Mouse (Mus musculus): ENCODE data around the gene Pdcl.

The Pdcl gene

DNA sequence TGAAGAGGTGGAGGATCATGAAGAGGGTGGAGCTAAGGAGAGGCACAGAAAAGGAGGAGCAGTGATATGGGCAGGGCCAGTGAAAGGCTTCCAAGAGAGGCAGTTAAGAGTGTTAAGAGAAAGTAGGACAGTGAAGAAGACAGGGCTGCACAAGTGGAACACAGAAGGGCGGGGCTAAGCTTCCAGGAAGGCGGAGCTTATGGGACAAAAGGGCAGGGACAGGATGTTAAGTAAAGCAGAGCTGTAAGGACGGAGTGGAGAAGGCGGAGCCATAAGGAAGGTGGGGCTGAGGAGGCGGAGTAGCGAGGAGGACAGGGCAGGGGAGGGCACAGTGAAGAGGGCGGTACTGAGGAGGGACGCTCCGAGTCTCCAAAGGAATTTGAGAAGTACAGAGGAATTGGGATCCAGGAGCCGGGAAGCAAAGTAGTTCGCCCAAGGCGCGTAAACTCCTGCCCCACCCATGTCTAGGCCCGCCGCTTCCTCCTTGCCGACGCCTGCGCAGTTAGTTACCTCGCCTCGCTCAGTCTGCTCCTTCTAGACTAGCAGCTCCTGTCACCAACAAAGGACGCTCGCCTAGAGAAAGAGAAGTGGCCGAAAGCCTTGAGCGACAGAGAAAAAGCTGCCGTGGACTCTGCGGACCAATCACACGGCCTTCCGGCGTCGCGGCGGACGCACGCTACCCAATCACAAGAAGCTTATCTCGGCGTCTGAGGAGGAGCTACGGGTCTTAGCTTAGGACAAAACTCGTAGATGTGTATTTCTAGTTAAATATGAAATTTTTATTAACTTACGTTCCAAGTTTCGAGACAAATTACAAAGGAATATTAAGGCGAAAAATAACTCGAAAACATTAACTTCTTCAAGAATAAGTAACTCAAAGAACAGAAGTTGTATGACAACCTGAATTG, at the start of gene Pdcl:
TSS of gene Pdcl (minus strand) at position 700 of the 908 bp plus-strand sequence.
- in situ Hi-C loops (cut with MboI; ENCODE audit: low pct_unique_long_range_greater_than_20kb in 1 of 2, low sequenced_read_pairs in 2 of 2, unreplicated experiment in 1 of 2): no loop called here

DNA sequence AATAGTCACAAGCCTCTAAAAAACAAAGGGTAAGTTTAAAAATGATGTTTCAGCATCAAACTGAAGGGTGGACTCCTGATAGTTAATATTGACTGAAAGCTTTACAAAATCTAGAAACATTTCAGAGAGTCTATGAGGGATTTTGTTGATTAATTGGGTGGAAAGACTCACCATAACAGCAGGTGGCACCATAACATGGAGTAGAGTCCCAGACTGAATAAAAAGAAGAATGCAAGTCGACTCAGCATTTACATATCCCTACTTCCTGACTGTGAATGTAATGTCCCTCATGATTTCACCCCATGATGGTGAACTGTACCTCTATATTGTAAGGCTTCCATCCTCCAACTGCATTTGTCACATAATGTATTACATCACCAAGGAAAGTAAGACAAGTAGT, 36.4 kb upstream of the Pdcl start:
- in situ Hi-C loops (cut with MboI; ENCODE audit: low pct_unique_long_range_greater_than_20kb in 1 of 2, low sequenced_read_pairs in 2 of 2, unreplicated experiment in 1 of 2): no loop called here

DNA sequence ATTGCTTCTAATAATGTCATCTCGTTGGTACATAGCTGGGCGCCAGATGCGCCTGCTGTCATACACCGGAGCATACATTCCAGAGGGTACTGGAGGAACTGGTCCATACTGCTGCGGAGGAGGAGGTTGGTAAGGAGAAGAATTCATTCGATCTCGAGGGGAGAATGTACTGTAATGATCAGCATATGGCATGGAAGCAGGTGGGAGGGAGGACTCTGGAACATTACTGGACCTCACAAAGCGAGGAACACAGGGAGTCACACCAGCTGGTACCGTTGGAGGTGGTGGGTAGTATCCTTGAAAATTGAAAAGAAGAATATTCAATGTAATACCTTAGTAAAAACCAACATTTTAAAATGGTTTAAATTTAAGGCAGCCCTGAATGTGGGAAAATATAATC, 23.8 kb upstream of the Pdcl start:
- in situ Hi-C loops (cut with MboI; ENCODE audit: low pct_unique_long_range_greater_than_20kb in 1 of 2, low sequenced_read_pairs in 2 of 2, unreplicated experiment in 1 of 2): no loop called here

DNA sequence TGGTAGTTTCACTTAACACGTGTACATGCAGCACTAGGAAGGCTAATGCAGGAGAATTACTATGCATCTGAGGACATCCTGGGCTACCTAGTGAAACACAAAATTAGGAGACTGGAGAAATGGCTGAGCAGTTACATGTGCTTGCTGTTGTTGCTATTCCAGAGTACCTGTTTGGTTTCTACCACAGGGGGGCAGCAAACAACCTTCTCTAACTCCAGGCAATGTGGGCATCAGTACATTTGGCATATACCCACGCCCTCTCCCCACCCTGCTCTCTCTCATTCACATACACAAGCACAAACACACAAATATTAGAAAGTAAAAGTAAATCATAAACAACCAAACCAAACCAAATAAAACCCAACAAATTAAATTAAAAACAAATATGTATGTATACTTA, 21.1 kb upstream of the Pdcl start:
- in situ Hi-C loops (cut with MboI; ENCODE audit: low pct_unique_long_range_greater_than_20kb in 1 of 2, low sequenced_read_pairs in 2 of 2, unreplicated experiment in 1 of 2): no loop called here

DNA sequence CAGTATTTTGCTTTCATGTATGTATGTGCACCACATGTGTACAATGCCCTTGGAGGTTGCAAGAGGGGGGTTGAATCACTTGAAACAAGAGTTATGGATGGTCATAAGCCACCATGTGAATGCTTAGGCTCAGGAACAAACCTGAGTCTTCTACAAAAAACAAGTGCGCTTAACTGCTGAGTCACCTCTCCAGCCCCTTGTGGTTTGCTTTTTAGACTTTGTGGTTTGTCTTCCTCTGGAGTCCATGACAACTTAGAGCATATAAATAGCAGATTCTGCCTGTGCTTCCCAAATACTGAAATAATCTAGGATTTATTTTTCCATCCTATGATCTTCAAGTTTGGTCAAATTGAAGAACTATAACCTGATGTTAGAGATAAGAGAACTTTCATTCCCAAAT, 16.9 kb upstream of the Pdcl start:
- in situ Hi-C loops (cut with MboI; ENCODE audit: low pct_unique_long_range_greater_than_20kb in 1 of 2, low sequenced_read_pairs in 2 of 2, unreplicated experiment in 1 of 2): no loop called here

DNA sequence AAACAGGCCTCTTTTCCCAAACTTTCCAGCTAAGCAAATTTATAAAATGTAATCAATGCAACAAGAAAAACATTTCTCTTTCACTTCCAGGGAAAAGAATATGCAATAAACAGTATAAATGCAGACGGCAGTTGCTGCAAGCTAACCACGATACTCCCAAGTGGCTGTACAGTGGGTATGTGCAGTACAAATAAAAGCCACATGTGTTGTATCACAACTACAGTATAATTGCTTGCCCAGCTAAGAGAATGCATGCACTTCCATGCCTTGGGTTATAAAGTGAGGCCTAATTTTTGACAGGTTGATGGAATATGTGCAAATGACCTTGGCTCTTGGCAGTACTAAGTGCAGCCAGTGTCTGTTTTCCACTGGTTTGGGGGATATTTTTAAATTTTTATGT, 11.5 kb upstream of the Pdcl start:
- in situ Hi-C loops (cut with MboI; ENCODE audit: low pct_unique_long_range_greater_than_20kb in 1 of 2, low sequenced_read_pairs in 2 of 2, unreplicated experiment in 1 of 2): no loop called here

DNA sequence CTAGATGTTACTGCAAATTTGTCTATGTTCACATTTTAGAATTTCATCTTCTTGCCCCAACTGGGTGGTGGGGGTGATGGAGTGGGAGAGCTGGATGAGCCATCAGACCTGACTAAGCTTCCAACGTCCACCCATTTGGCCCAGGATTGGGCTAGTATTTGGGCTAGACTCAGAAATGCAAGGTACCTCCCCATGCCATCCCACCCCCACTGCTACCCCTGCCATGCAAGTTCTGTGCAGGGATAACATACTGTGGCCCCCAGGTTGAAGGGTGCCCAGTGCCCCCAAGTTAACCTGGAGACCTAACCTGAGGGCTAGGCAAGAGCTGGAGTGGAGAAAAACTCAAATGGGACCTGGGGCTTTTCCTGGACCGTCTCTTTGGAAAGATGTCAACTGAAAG, 776 bp upstream of the Pdcl start:
- in situ Hi-C loops (cut with MboI; ENCODE audit: low pct_unique_long_range_greater_than_20kb in 1 of 2, low sequenced_read_pairs in 2 of 2, unreplicated experiment in 1 of 2): no loop called here

DNA sequence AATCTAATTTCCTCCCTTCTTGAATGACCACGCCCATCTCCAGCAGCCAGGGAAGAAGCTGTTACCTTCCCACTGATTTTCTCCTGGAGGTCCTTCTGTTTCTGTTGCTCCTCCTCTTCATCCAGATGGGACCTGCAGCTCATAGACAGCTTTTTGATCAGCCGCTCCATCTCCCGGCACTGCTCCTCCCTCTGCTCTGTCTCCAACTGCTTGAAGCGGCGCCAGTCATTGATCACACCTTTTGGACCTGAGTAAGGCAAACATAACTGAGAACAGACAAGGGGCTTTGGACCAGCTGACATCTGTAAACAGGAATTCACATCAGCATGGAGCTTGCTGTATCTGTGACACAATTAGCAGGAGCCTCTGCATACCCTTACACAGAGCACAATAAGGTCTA, 3.6 kb downstream of the Pdcl start:
- in situ Hi-C loops (cut with MboI; ENCODE audit: low pct_unique_long_range_greater_than_20kb in 1 of 2, low sequenced_read_pairs in 2 of 2, unreplicated experiment in 1 of 2): no loop called here

DNA sequence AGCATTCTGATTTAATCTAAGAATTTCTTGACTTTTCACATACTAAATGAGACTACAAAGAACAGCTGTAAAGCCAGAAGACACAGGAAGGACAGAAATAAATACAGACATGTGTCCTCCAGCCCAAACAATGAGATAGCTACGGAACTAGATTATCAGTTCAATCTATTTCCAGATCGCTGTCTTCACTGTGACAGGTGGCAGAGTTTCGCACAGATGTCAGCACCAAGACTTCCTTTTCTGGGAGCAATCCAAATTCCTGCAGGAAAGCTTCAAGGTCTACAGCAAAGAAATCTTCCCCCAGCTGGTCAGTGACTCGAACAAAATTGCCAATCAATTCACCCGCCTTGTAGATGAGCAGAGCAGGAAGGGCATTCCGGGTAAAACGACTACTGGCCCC, 7.5 kb downstream of the Pdcl start:
- in situ Hi-C loops (cut with MboI; ENCODE audit: low pct_unique_long_range_greater_than_20kb in 1 of 2, low sequenced_read_pairs in 2 of 2, unreplicated experiment in 1 of 2): no loop called here

DNA sequence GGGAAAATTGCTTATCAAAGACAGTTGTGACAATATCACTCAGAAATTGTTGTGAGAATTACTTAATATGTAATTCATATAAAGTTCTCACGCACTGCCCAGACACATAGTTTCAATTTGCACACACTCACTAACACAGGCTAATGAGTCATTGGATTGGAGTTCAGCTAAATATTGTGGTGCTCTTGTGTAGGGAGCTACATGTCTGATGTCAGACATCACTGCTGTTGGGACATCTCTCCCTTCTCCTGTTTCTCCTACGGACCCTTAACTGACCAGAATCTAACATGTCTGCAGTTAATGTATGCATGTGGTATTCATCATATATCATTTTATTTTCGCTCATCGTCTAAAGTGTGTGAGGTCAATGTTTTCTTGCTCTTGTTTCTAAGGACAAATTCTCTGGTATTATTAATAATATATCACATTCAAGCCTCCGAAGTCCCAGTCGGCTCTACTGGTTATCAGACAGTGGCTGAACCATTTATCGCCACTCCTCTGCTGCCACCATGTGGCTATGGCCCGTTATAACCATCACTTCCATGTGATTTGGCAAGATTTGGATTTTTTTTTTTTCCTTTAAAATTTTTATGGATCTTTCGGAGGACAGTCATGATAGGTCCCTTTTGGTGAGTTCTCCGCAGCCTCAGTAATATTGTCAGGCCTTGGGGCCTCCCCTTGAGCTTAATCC, 20.5 kb downstream of the Pdcl start:
- in situ Hi-C loops (cut with MboI; ENCODE audit: low pct_unique_long_range_greater_than_20kb in 1 of 2, low sequenced_read_pairs in 2 of 2, unreplicated experiment in 1 of 2): no loop called here

DNA sequence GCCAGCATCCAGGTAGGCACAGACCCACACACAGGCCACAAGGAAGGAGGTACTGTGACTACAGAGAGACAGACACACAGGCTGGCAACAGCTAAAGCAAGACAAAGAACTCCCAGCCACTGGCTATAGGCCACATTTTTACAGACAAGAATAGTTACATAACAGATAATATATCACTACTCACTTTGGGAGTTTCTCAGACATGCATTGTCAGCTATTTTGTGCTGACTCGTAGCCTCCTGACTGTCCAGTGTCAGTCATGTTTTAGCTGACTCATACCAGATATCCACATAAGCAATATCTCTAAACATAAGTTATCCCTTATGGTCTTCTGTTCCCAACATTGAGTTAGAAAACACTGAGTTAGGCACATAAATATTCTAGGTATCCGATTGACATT, 25.8 kb downstream of the Pdcl start:
- in situ Hi-C loops (cut with MboI; ENCODE audit: low pct_unique_long_range_greater_than_20kb in 1 of 2, low sequenced_read_pairs in 2 of 2, unreplicated experiment in 1 of 2): no loop called here

DNA sequence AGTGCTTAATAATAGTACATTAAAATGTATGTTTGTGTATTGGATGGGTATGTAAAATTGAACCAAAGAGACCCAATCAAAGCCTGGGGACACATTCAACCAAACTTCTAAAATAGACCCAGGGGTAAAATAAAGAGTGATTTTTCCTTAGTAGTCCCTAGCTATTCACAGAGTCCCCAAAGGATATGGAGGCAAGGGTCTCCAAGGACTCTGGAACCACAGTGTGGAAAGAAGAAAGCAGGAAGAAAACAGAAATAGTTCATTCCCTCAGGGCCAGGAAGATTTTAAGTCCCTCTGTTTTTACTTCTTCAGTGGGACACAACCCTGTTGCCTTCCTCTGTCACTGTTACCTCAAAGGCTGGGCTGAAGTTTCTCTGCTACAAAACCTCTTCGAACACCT, 32.9 kb downstream of the Pdcl start, which contains the start of gene Olfr368:
TSS of gene Olfr368 (plus strand) at position 301 of the 400 bp plus-strand sequence.
- in situ Hi-C loops (cut with MboI; ENCODE audit: low pct_unique_long_range_greater_than_20kb in 1 of 2, low sequenced_read_pairs in 2 of 2, unreplicated experiment in 1 of 2): no loop called here

All from mouse embryonic stem cell (cell line).